Mouse (Mus musculus) hindbrain, embryonic 16.5 days (tissue): ENCODE measurements around the gene Slc36a3. TPM values are rescaled to one million over a fixed set of nuclear protein-coding genes. Genes with fewer than 3 reads are reported as not detected.

Experiments used
- ATAC-seq: fragments of 200-750 bp; cut with Nextera tagmentation; 2 replicates; pipeline ENCODE4 v1.8.0; 2017; ENCODE audit warnings: moderate TSS enrichment, moderate library complexity
- H3K27ac ChIP-seq: fragments of 300-500 bp; sonication (generic); 2 replicates; pipeline ENCODE4 v1.5.1; 2014; ENCODE audit warnings: low read depth, mild to moderate bottlenecking, control low read depth, low read length, moderate library complexity
- H3K27me3 ChIP-seq: fragments of 300-500 bp; sonication (generic); replicated peaks from 2 replicates; pipeline ENCODE4 v1.6.1; 2014; ENCODE audit warnings: low read length; ENCODE audit not compliant: control insufficient read depth, insufficient read depth
- H3K36me3 ChIP-seq: fragments of 300-500 bp; sonication (generic); 2 replicates; pipeline ENCODE4 v1.6.1; 2014; ENCODE audit warnings: mild to moderate bottlenecking, low read length, moderate library complexity, mixed read lengths; ENCODE audit not compliant: control insufficient read depth, insufficient read depth
- H3K4me1 ChIP-seq: fragments of 300-500 bp; sonication (generic); 2 replicates; pipeline ENCODE4 v1.6.1; 2014; ENCODE audit warnings: low read depth, low read length; ENCODE audit not compliant: control insufficient read depth, insufficient read depth
- H3K4me2 ChIP-seq: fragments of 300-500 bp; sonication (generic); 2 replicates; pipeline ENCODE4 v1.6.1; 2014; ENCODE audit warnings: mild to moderate bottlenecking, low read length, control low read depth, moderate library complexity
- H3K4me3 ChIP-seq: fragments of 300-500 bp; sonication (generic); 2 replicates; pipeline ENCODE4 v1.5.1; 2014; ENCODE audit warnings: mild to moderate bottlenecking, low read length, control low read depth, moderate library complexity
- H3K9ac ChIP-seq: fragments of 300-500 bp; sonication (generic); 2 replicates; pipeline ENCODE4 v1.6.1; 2014; ENCODE audit warnings: low read depth, mild to moderate bottlenecking, control low read depth, low read length, moderate library complexity
- H3K9me3 ChIP-seq: fragments of 300-500 bp; sonication (generic); 2 replicates; pipeline ENCODE4 v1.6.1; 2014; ENCODE audit warnings: mild to moderate bottlenecking, low read length, moderate library complexity; ENCODE audit not compliant: control insufficient read depth
- WGBS: fragments of 180-500 bp; shearing (Covaris S2); extraction: QIAGEN DNeasy Blood & Tissue Kit; methylation state at CpG from one replicate; pipeline ENCODE4 v1.1.7; 2014; 5-methylcytosine and 5-hydroxymethylcytosine counted together
- polyA plus RNA-seq: library from polyadenylated mRNA; unstranded; fragments of >200 nt; fragmentation: Nextera tagmentation; extraction: Ambion mirVana; gene quantifications from 2 replicates; pipeline ENCODE4 v1.2.1, GENCODE M21; 2015

Gene Slc36a3
- polyA plus RNA-seq, 1 experiment from 2014 or later = not detected

DNA sequence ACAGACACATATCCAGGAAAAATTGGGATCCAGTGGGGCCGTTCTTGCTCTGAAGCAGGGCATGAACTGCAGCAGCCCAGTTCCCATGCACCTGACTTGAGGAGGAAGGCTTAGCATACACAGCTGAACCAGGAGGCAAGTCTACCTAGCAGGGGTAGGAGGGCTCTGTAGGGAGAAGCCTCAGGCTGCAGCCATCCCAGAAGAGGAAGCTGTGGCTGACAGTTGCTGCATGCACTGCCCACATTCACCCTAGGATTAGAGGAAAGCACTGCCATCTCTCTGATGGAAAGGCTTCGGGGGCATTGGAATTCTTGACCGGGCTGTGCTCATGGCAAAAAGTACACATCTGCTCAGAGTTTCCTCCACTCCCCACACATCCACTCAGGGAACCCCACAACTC lies 28.3 kb upstream of the Slc36a3 start:
- no peak for ATAC-seq
- WGBS = 89% methylated on average over 3 of the region's 3 CpGs

GRCm38 (mm10) chr11:55178830-55179229 lies 27.3 kb upstream of the Slc36a3 start:
- ATAC-seq = no peak
- no peaks in the 10 kb centered on the region for H3K9me3 ChIP-seq
- no peak overlapping the region for H3K4me3 ChIP-seq
- no peak overlapping the region for H3K27ac ChIP-seq
- no peak overlapping the region for H3K4me2 ChIP-seq
- H3K4me1 ChIP-seq = no peaks in the 10 kb centered on the region
- no peak overlapping the region for H3K9ac ChIP-seq
- 90% methylated on average over 4 of the region's 4 CpGs for WGBS
- no peaks in the 10 kb centered on the region for H3K27me3 ChIP-seq
- H3K36me3 ChIP-seq = no peaks in the 10 kb centered on the region

More for the DNA sequence above, 28.3 kb upstream of the Slc36a3 start:
- Histone ChIP-seq H3K4me1 (no peaks in the 10 kb centered on the region), H3K9ac (no peak overlapping the region), H3K27ac (no peak overlapping the region), H3K9me3 (no peaks in the 10 kb centered on the region), H3K4me3 (no peak overlapping the region), H3K36me3 (no peaks in the 10 kb centered on the region), H3K27me3 (no peaks in the 10 kb centered on the region), H3K4me2 (no peak overlapping the region)

- Histone ChIP-seq H3K9me3 (no peaks in the 10 kb centered on the region), H3K4me2 (no peak overlapping the region), H3K9ac (no peak overlapping the region), H3K4me3 (no peak overlapping the region), H3K27ac (no peak overlapping the region), H3K36me3 (no peaks in the 10 kb centered on the region), H3K27me3 (no peaks in the 10 kb centered on the region), H3K4me1 (no peaks in the 10 kb centered on the region)
- WGBS = 83% methylated on average over 4 of the region's 4 CpGs
- no peak for ATAC-seq
Measured at GRCm38 (mm10) chr11:55170501-55170900, 19.0 kb upstream of the Slc36a3 start.

GRCm38 (mm10) chr11:55168914-55169313 lies 17.4 kb upstream of the Slc36a3 start:
- no peak for ATAC-seq

DNA sequence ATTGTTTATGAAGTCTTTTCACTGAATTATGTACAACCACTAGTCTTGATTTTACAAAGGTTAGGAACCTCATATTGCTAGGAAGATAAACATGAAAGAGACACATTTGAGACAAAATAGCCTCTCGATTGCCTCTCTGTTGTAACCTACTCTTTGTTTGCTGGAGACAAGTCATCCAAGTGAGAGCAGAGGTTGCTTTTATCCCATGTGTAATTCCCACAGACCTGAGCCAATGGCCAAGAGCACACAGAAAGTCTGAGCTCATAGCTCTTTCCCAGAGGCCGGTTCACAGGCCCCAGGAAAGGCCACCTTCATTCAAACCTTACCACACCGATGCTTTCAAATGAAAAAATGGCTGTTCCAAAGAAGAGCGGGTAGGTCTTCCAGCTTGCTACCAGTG lies 17.0 kb upstream of the Slc36a3 start:
- Histone ChIP-seq H3K9me3 (no peaks in the 10 kb centered on the region), H3K27ac (no peak overlapping the region), H3K4me2 (no peak overlapping the region), H3K4me1 (no peaks in the 10 kb centered on the region), H3K36me3 (no peaks in the 10 kb centered on the region), H3K9ac (no peak overlapping the region), H3K27me3 (no peaks in the 10 kb centered on the region), H3K4me3 (no peak overlapping the region)
- 83% methylated on average over 4 of the region's 4 CpGs for WGBS
- no peak for ATAC-seq

More at GRCm38 (mm10) chr11:55168914-55169313, 17.4 kb upstream of the Slc36a3 start:
- no peaks in the 10 kb centered on the region for H3K4me1 ChIP-seq
- H3K9me3 ChIP-seq = no peaks in the 10 kb centered on the region
- H3K36me3 ChIP-seq = no peaks in the 10 kb centered on the region
- no peaks in the 10 kb centered on the region for H3K27me3 ChIP-seq
- no peak overlapping the region for H3K27ac ChIP-seq
- whole genome bisulfite sequencing = 84% methylated on average over 6 of the region's 6 CpGs
- H3K4me2 ChIP-seq = no peak overlapping the region
- no peak overlapping the region for H3K9ac ChIP-seq
- no peak overlapping the region for H3K4me3 ChIP-seq

- Histone ChIP-seq H3K4me1 (no peaks in the 10 kb centered on the region), H3K27ac (no peak overlapping the region), H3K9ac (no peak overlapping the region), H3K4me3 (no peak overlapping the region), H3K36me3 (no peaks in the 10 kb centered on the region), H3K27me3 (no peaks in the 10 kb centered on the region), H3K9me3 (no peaks in the 10 kb centered on the region), H3K4me2 (no peak overlapping the region)
- ATAC-seq = no peak
- WGBS = 97% methylated on average over 7 of the region's 7 CpGs
Measured at GRCm38 (mm10) chr11:55165748-55166147, 14.2 kb upstream of the Slc36a3 start.

DNA sequence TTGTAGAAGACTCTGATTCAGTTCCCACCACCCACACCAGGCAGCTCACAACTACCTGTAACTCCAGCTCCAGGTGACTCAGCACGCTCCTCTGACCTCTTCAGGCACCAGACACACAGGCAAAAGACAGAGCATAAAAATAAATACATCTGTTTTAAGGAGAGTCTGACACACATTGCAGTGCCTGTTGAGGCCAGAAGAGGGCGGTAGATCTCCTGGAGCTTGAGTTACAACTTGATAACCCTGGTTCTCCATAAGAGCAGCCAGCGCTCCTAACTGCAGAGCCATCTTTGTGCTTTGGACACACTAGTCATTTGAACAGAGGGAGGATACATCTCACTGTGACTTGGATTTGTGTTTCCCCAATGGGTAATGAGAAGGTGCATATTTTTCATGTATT lies 13.2 kb upstream of the Slc36a3 start:
- WGBS = 56% methylated on average over 3 of the region's 3 CpGs
- no peak overlapping the region for H3K4me3 ChIP-seq
- ATAC-seq = no peak
- no peaks in the 10 kb centered on the region for H3K36me3 ChIP-seq
- H3K4me2 ChIP-seq = no peak overlapping the region
- no peak overlapping the region for H3K27ac ChIP-seq
- no peaks in the 10 kb centered on the region for H3K27me3 ChIP-seq
- H3K9me3 ChIP-seq = no peaks in the 10 kb centered on the region
- no peaks in the 10 kb centered on the region for H3K4me1 ChIP-seq
- no peak overlapping the region for H3K9ac ChIP-seq

DNA sequence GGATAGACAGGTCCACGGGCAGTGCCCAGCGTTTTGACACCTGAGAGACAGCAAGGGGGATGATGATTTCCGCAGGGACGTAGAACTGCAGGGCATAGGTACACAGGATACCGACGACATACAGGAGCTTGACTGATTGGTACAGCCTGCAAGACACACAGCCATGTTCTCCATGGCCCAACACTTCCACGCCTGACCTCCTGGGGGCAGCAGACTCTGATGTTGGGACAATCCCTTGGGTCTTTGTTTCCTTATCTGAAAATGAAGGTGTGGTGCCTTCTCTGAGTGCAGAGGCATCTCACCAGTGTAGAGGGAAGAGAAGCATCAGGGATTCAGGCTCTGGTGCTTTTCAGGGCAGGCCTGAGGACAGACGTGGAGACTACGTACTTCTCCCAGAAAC lies 11.2 kb upstream of the Slc36a3 start:
- H3K27me3 ChIP-seq = no peaks in the 10 kb centered on the region
- H3K27ac ChIP-seq = no peak overlapping the region
- no peaks in the 10 kb centered on the region for H3K4me1 ChIP-seq
- H3K4me3 ChIP-seq = no peak overlapping the region
- WGBS = 53% methylated on average over 9 of the region's 9 CpGs
- no peak for ATAC-seq
- no peak overlapping the region for H3K4me2 ChIP-seq
- no peaks in the 10 kb centered on the region for H3K9me3 ChIP-seq
- no peaks in the 10 kb centered on the region for H3K36me3 ChIP-seq
- H3K9ac ChIP-seq = no peak overlapping the region

GRCm38 (mm10) chr11:55158785-55159359 lies 7.4 kb upstream of the Slc36a3 start:
- 0 out of 2 replicates have a peak, but pooled peaks have one; percentile 48 for ATAC-seq

GRCm38 (mm10) chr11:55155070-55155421 lies 3.5 kb upstream of the Slc36a3 start:
- Histone ChIP-seq H3K36me3 (no peaks in the 10 kb centered on the region), H3K27ac (no peak overlapping the region), H3K9me3 (no peaks in the 10 kb centered on the region), H3K27me3 (no peaks in the 10 kb centered on the region), H3K4me1 (no peaks in the 10 kb centered on the region), H3K4me3 (no peak overlapping the region), H3K4me2 (no peak overlapping the region), H3K9ac (no peak overlapping the region)
- ATAC-seq = no peak
- 80% methylated on average over 6 of the region's 6 CpGs for WGBS

More at GRCm38 (mm10) chr11:55158785-55159359, 7.4 kb upstream of the Slc36a3 start:
- Histone ChIP-seq H3K4me1 (no peaks in the 10 kb centered on the region), H3K36me3 (no peaks in the 10 kb centered on the region), H3K4me2 (no peak overlapping the region), H3K27ac (no peak overlapping the region), H3K4me3 (no peak overlapping the region), H3K9me3 (no peaks in the 10 kb centered on the region), H3K9ac (no peak overlapping the region), H3K27me3 (no peaks in the 10 kb centered on the region)
- WGBS = 50% methylated on average over 13 of the region's 13 CpGs
